Mouse (Mus musculus) liver, embryonic 11.5 days (tissue): Measurements from ENCODE around the gene Hdac7. TPM values are rescaled to one million over a fixed set of nuclear protein-coding genes. Genes with fewer than 3 reads are reported as not detected.

Experiments used
- ATAC-seq: fragments of 200-750 bp; cut with Nextera tagmentation; replicated peaks from 2 replicates; pipeline ENCODE4 v1.8.0; 2017; ENCODE audit warnings: moderate number of reproducible peaks, mild to moderate bottlenecking, moderate TSS enrichment, moderate library complexity; ENCODE audit not compliant: low FRiP score
- DNase-seq: peaks from one replicate; pipeline ENCODE4 v3.0.0-alpha.2; 2017; ENCODE audit warnings: low spot score
- H3K27ac ChIP-seq: fragments of 300-500 bp; sonication (generic); 2 replicates; pipeline ENCODE4 v1.5.1; 2014; ENCODE audit warnings: mild to moderate bottlenecking, low read depth, low read length, control low read depth
- H3K27me3 ChIP-seq: fragments of 300-500 bp; sonication (generic); replicated peaks from 2 replicates; pipeline ENCODE4 v1.6.1; 2014; ENCODE audit warnings: low read length, mixed read lengths; ENCODE audit not compliant: control insufficient read depth, insufficient read depth
- H3K36me3 ChIP-seq: fragments of 300-500 bp; sonication (generic); 2 replicates; pipeline ENCODE4 v1.6.1; 2014; ENCODE audit warnings: mild to moderate bottlenecking, low read length, moderate library complexity, mixed read lengths; ENCODE audit not compliant: control insufficient read depth, insufficient read depth
- H3K4me1 ChIP-seq: fragments of 300-500 bp; sonication (generic); replicated peaks from 2 replicates; pipeline ENCODE4 v1.6.1; 2014; ENCODE audit warnings: low read length, mixed read lengths; ENCODE audit not compliant: control insufficient read depth, insufficient read depth
- H3K4me2 ChIP-seq: fragments of 300-500 bp; sonication (generic); 2 replicates; pipeline ENCODE4 v1.6.1; 2014; ENCODE audit warnings: mild to moderate bottlenecking, control low read depth, moderate library complexity
- H3K4me3 ChIP-seq: fragments of 300-500 bp; sonication (generic); 2 replicates; pipeline ENCODE4 v1.5.1; 2014; ENCODE audit warnings: low read depth, low read length, control low read depth
- H3K9ac ChIP-seq: fragments of 300-500 bp; sonication (generic); 2 replicates; pipeline ENCODE4 v1.6.1; 2014; ENCODE audit warnings: low read depth, low read length, control low read depth
- H3K9me3 ChIP-seq: fragments of 300-500 bp; sonication (generic); 2 replicates; pipeline ENCODE4 v1.6.1; 2016; ENCODE audit warnings: low read length, inconsistent platforms, mixed read lengths; ENCODE audit not compliant: control insufficient read depth
- whole genome bisulfite sequencing: fragments of 180-500 bp; shearing (Covaris S2); extraction: QIAGEN DNeasy Blood & Tissue Kit; methylation state at CpG from one replicate; pipeline ENCODE4 v1.1.7; 2014; 5-methylcytosine and 5-hydroxymethylcytosine counted together
- polyA plus RNA-seq: library from polyadenylated mRNA; unstranded; fragments of >200 nt; fragmentation: Nextera tagmentation; extraction: Ambion mirVana; gene quantifications from 2 replicates; pipeline ENCODE4 v1.2.1, GENCODE M21; 2014

Gene Hdac7
- polyA plus RNA-seq, 1 experiment from 2014 or later, result 33.5 TPM

GRCm38 (mm10) chr15:97864361-97865045 is 20.2 kb upstream of the Hdac7 start:
- peaks cover 8% of the 10 kb centered on the region; the same call in 1 of the 2 replicates for H3K9me3 ChIP-seq
- H3K27ac ChIP-seq, result peak overlapping the region; percentile 79
- peak overlapping the region; percentile 26 for H3K9ac ChIP-seq
- H3K4me2 ChIP-seq, result no peak overlapping the region
- ATAC-seq (no peak; the same call in 1 of the 2 replicates), DNase-seq (no peak)
- H3K4me1 ChIP-seq, result peaks cover 21% of the 10 kb centered on the region
- H3K27me3 ChIP-seq, result no peaks in the 10 kb centered on the region
- WGBS, result 67% methylated on average over 8 of the region's 8 CpGs
- H3K4me3 ChIP-seq, result no peak overlapping the region
- H3K36me3 ChIP-seq, result no peaks in the 10 kb centered on the region

- 79% methylated on average over 18 of the region's 18 CpGs for WGBS
- ATAC-seq, result no peak
- Histone ChIP-seq H3K36me3 (no peaks in the 10 kb centered on the region), H3K4me3 (no peak overlapping the region), H3K4me1 (peaks cover 21% of the 10 kb centered on the region), H3K4me2 (no peak overlapping the region), H3K9ac (no peak overlapping the region), H3K27ac (no peak overlapping the region), H3K27me3 (no peaks in the 10 kb centered on the region), H3K9me3 (peaks cover 8% of the 10 kb centered on the region; the same call in 1 of the 2 replicates)
- DNase-seq, result no peak
Observed at GRCm38 (mm10) chr15:97863494-97863881, 19.2 kb upstream of the Hdac7 start.

GRCm38 (mm10) chr15:97862881-97863493 is 18.7 kb upstream of the Hdac7 start:
- H3K9me3 ChIP-seq, result peaks cover 8% of the 10 kb centered on the region; the same call in 1 of the 2 replicates
- H3K27me3 ChIP-seq, result no peaks in the 10 kb centered on the region
- no peak overlapping the region for H3K4me2 ChIP-seq
- H3K36me3 ChIP-seq, result no peaks in the 10 kb centered on the region
- 43% methylated on average over 14 of the region's 14 CpGs for WGBS
- no peak overlapping the region for H3K4me3 ChIP-seq
- DNase-seq (no peak), ATAC-seq (no peak)
- no peak overlapping the region for H3K27ac ChIP-seq
- no peak overlapping the region for H3K9ac ChIP-seq
- peaks cover 21% of the 10 kb centered on the region for H3K4me1 ChIP-seq

GRCm38 (mm10) chr15:97860353-97860752 is 16.1 kb upstream of the Hdac7 start:
- Histone ChIP-seq H3K9ac (no peak overlapping the region), H3K4me2 (no peak overlapping the region), H3K4me1 (peaks cover 21% of the 10 kb centered on the region), H3K27ac (no peak overlapping the region), H3K9me3 (no peaks in the 10 kb centered on the region), H3K4me3 (no peak overlapping the region), H3K36me3 (no peaks in the 10 kb centered on the region), H3K27me3 (no peaks in the 10 kb centered on the region)
- 77% methylated on average over 3 of the region's 3 CpGs for WGBS
- DNase-seq, result no peak
- no peak for ATAC-seq

DNA sequence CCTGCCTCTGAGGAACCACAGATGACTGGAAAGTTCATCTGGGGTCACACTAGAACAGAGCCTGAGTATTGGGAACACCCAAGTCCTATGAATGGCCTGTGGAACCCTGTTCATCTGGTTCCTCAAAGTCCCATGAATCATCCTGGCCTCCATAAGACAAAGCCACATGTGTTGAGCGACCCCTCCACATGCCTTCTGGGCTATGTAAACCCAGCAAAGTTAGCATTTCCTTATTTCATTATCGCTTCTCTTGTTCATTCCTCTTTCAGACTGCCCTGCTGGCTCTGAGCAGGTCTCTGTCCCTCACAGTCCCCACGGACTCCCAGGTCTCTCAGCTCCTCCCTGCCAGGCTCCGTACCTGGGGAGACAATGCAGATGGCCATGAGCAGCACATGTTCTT is 14.1 kb upstream of the Hdac7 start:
- ATAC-seq, result no peak
- no peak overlapping the region for H3K4me2 ChIP-seq
- H3K36me3 ChIP-seq, result no peaks in the 10 kb centered on the region
- no peaks in the 10 kb centered on the region for H3K9me3 ChIP-seq
- no peak overlapping the region for H3K9ac ChIP-seq
- no peak for DNase-seq
- 79% methylated on average over 4 of the region's 4 CpGs for WGBS
- H3K4me1 ChIP-seq, result peaks cover 7% of the 10 kb centered on the region; the same call in 1 of the 2 replicates
- no peak overlapping the region for H3K27ac ChIP-seq
- no peak overlapping the region for H3K4me3 ChIP-seq
- H3K27me3 ChIP-seq, result no peaks in the 10 kb centered on the region

DNA sequence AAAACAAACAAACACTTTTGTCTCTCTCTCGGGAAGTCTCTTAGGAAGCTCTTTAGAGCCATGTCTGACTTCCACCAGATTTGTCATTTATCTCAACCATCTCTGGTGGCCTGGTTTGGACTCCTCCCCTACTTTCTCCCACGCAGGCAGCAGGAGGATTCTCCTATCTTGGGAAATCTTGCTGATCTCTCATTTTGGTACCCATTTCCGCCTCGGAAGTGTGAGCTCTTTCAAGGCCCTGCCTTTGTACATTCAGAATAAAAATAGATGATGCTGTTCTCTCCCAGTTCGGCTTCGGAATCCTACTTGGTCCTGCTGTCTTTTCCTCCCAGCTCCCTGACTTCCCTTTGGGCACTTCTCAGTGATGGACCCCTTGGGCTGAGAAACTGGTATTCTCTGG is 10.2 kb upstream of the Hdac7 start:
- no peak overlapping the region for H3K4me2 ChIP-seq
- no peak overlapping the region for H3K4me3 ChIP-seq
- H3K9ac ChIP-seq, result no peak overlapping the region
- no peak for ATAC-seq
- no peak overlapping the region for H3K27ac ChIP-seq
- H3K9me3 ChIP-seq, result no peaks in the 10 kb centered on the region
- peaks cover 3% of the 10 kb centered on the region; the same call in 1 of the 2 replicates for H3K4me1 ChIP-seq
- 55% methylated on average over 6 of the region's 6 CpGs for WGBS
- H3K36me3 ChIP-seq, result no peaks in the 10 kb centered on the region
- DNase-seq, result no peak
- no peaks in the 10 kb centered on the region for H3K27me3 ChIP-seq

DNA sequence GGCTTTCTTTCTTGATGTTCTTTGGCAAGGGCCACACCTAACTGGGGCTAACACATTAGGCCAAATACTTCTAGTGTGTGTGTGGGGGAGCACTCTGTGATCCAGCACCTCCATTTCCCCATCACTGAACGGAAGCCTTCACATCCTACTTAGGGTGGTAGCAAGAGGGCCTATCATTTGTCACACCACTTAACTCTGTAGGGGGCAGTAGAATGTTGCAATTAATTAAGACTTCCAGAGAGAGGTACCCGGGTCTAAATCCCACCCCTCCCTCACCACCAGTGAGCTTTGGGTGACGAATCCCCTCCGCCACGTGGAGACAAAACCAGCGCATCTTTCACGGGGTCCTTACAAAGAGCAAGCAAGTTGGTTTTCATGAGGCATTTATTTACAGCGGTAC is 9.8 kb upstream of the Hdac7 start:
- no peaks in the 10 kb centered on the region for H3K27me3 ChIP-seq
- no peak overlapping the region for H3K9ac ChIP-seq
- no peak overlapping the region for H3K27ac ChIP-seq
- DNase-seq (no peak), ATAC-seq (no peak)
- no peak overlapping the region for H3K4me3 ChIP-seq
- 42% methylated on average over 8 of the region's 8 CpGs for WGBS
- H3K9me3 ChIP-seq, result no peaks in the 10 kb centered on the region
- peaks cover 3% of the 10 kb centered on the region; the same call in 1 of the 2 replicates for H3K4me1 ChIP-seq
- no peak overlapping the region for H3K4me2 ChIP-seq
- H3K36me3 ChIP-seq, result no peaks in the 10 kb centered on the region

DNA sequence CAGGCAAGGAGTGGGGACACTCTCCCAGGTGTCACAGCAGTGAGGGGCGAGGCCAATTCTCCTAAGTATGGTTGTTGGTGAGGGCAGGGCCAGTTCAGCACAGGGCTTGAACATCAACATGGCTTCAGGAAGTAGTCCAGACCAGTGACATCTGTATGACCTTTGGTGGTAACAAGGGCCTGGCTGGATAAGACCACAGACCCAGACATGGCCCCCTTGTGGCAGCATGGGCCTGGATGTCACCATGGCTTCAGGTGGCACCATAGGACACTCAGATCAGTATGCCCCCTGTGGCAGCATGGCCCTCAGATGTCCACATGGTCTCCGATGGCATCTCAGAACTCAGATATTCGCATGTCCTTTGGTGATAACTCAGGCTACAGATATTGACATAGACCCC is 8.0 kb upstream of the Hdac7 start:
- Histone ChIP-seq H3K4me2 (no peak overlapping the region), H3K36me3 (no peaks in the 10 kb centered on the region), H3K4me3 (no peak overlapping the region), H3K27me3 (no peaks in the 10 kb centered on the region), H3K27ac (no peak overlapping the region), H3K9ac (no peak overlapping the region), H3K9me3 (no peaks in the 10 kb centered on the region), H3K4me1 (peaks cover 10% of the 10 kb centered on the region)
- ATAC-seq, result no peak
- DNase-seq, result no peak
- 90% methylated on average over 3 of the region's 3 CpGs for WGBS

- no peaks in the 10 kb centered on the region for H3K27me3 ChIP-seq
- DNase-seq (no peak), ATAC-seq (peak; percentile 42; the same call in 1 of the 2 replicates)
- H3K4me3 ChIP-seq, result no peak overlapping the region
- H3K9ac ChIP-seq, result no peak overlapping the region
- H3K27ac ChIP-seq, result no peak overlapping the region
- H3K4me1 ChIP-seq, result peaks cover 21% of the 10 kb centered on the region
- peak overlapping the region; percentile 37 for H3K4me2 ChIP-seq
- H3K36me3 ChIP-seq, result no peaks in the 10 kb centered on the region
- no peaks in the 10 kb centered on the region for H3K9me3 ChIP-seq
- 57% methylated on average over 5 of the region's 5 CpGs for WGBS
Observed at GRCm38 (mm10) chr15:97851011-97851410, 6.7 kb upstream of the Hdac7 start.
